Mouse (Mus musculus): ENCODE measurements at regions not wholly inside any gene's neighbourhood (a gene's known extent, or its start where the extent isn't known, plus 50 kb on each side); places are given as distances from the start of the nearest gene placed in this dataset.

GRCm38 (mm10) chr3:77993700-77994099, 1292.6 kb downstream of the Rapgef2 start:
- DNase-seq (ENCODE audit: inconsistent ontology term): peak; percentile 93

GRCm38 (mm10) chr3:77944801-77945200, 1341.5 kb downstream of the Rapgef2 start:
- no peak for DNase-seq (ENCODE audit: inconsistent ontology term)

- DNase-seq (ENCODE audit: inconsistent ontology term): no peak
Observed at GRCm38 (mm10) chr3:77897244-77897643, 1389.1 kb downstream of the Rapgef2 start.

GRCm38 (mm10) chr3:77887634-77888033, 1398.7 kb downstream of the Rapgef2 start:
- no peak for DNase-seq (ENCODE audit: inconsistent ontology term)

- DNase-seq (ENCODE audit: inconsistent ontology term): no peak
Observed at GRCm38 (mm10) chr3:77848717-77849241, 1437.5 kb downstream of the Rapgef2 start.

- peak; percentile 12 for DNase-seq (ENCODE audit: inconsistent ontology term)
Observed at GRCm38 (mm10) chr3:77832230-77832805, 1454.0 kb downstream of the Rapgef2 start.

GRCm38 (mm10) chr3:77831760-77832159, 1454.6 kb downstream of the Rapgef2 start:
- DNase-seq (ENCODE audit: inconsistent ontology term): no peak

- no peak for DNase-seq (ENCODE audit: inconsistent ontology term)
Observed at GRCm38 (mm10) chr3:77831256-77831655, 1455.1 kb downstream of the Rapgef2 start.

- no peak for DNase-seq (ENCODE audit: inconsistent ontology term)
Observed at GRCm38 (mm10) chr3:77830219-77830618, 1456.1 kb downstream of the Rapgef2 start.

GRCm38 (mm10) chr3:77800776-77801175, 1485.5 kb downstream of the Rapgef2 start:
- no peak for DNase-seq (ENCODE audit: inconsistent ontology term)

- DNase-seq (ENCODE audit: inconsistent ontology term): no peak
Observed at GRCm38 (mm10) chr3:77781783-77782182, 1504.5 kb downstream of the Rapgef2 start.

- DNase-seq (ENCODE audit: inconsistent ontology term): no peak
Observed at GRCm38 (mm10) chr3:77781332-77781731, 1505.0 kb downstream of the Rapgef2 start.

GRCm38 (mm10) chr3:77758840-77759361, 1527.4 kb downstream of the Rapgef2 start:
- no peak for DNase-seq (ENCODE audit: inconsistent ontology term)

- no peak for DNase-seq (ENCODE audit: inconsistent ontology term)
Observed at GRCm38 (mm10) chr3:77758295-77758694, 1528.0 kb downstream of the Rapgef2 start.

- no peak for DNase-seq (ENCODE audit: inconsistent ontology term)
Observed at GRCm38 (mm10) chr3:77742146-77742545, 1544.2 kb downstream of the Rapgef2 start.

GRCm38 (mm10) chr3:77717840-77718239, 1568.5 kb downstream of the Rapgef2 start:
- no peak for DNase-seq (ENCODE audit: inconsistent ontology term)

- peak; percentile 91 for DNase-seq (ENCODE audit: inconsistent ontology term)
Observed at GRCm38 (mm10) chr3:77695571-77695970, 1590.7 kb downstream of the Rapgef2 start.

- no peak for DNase-seq (ENCODE audit: inconsistent ontology term)
Observed at GRCm38 (mm10) chr3:77666366-77666765, 1592.3 kb downstream of the Fstl5 start.

GRCm38 (mm10) chr3:77653881-77654280, 1579.8 kb downstream of the Fstl5 start:
- DNase-seq (ENCODE audit: inconsistent ontology term): peak; percentile 28

Data from Muller cell, postnatal 12 days (primary cell).